Mouse (Mus musculus) right cerebral cortex, postnatal 4 days (tissue): ENCODE results near the gene Nemp1.

Source experiments
- DNase-seq: peaks from one replicate; pipeline ENCODE4 v3.0.0-alpha.2; 2022

Nemp1 gene

GRCm38 (mm10) chr10:127666501-127667268 is at the start of gene Nemp1:
Nemp1 (plus strand) TSS chr10:127666901.
- peak; percentile 58 for DNase-seq

- DNase-seq: no peak
Observed at GRCm38 (mm10) chr10:127617294-127617693, 49.4 kb upstream of the Nemp1 start.

GRCm38 (mm10) chr10:127618173-127618572 is 48.5 kb upstream of the Nemp1 start:
- no peak for DNase-seq

- no peak for DNase-seq
Observed at GRCm38 (mm10) chr10:127619119-127619721, 47.5 kb upstream of the Nemp1 start.

- DNase-seq: peak; percentile 47
Observed at GRCm38 (mm10) chr10:127619941-127620405, 46.7 kb upstream of the Nemp1 start.

GRCm38 (mm10) chr10:127620406-127621190 is 46.1 kb upstream of the Nemp1 start, which contains the start of gene Lrp1:
Lrp1 (minus strand) TSS chr10:127621148.
- peak; percentile 63 for DNase-seq

GRCm38 (mm10) chr10:127621191-127622056 is 45.3 kb upstream of the Nemp1 start:
- peak; percentile 98 for DNase-seq

GRCm38 (mm10) chr10:127622057-127622392 is 44.7 kb upstream of the Nemp1 start:
- peak; percentile 29 for DNase-seq

- DNase-seq: no peak
Observed at GRCm38 (mm10) chr10:127622661-127623060, 44.0 kb upstream of the Nemp1 start.

- DNase-seq: no peak
Observed at GRCm38 (mm10) chr10:127623439-127624216, 43.1 kb upstream of the Nemp1 start.

- no peak for DNase-seq
Observed at GRCm38 (mm10) chr10:127626433-127626832, 40.3 kb upstream of the Nemp1 start.

GRCm38 (mm10) chr10:127631261-127632214 is 35.2 kb upstream of the Nemp1 start:
- DNase-seq: no peak

GRCm38 (mm10) chr10:127632668-127633271 is 33.9 kb upstream of the Nemp1 start:
- DNase-seq: no peak

- DNase-seq: no peak
Observed at GRCm38 (mm10) chr10:127640421-127640820, 26.3 kb upstream of the Nemp1 start.

GRCm38 (mm10) chr10:127641861-127642771 is 24.6 kb upstream of the Nemp1 start:
- DNase-seq: peak; percentile 93

GRCm38 (mm10) chr10:127642772-127643552 is 23.7 kb upstream of the Nemp1 start, which contains the start of gene Stat6:
Stat6 (plus strand) TSS chr10:127642986.
- DNase-seq: peak; percentile 26

GRCm38 (mm10) chr10:127643553-127644238 is 23.0 kb upstream of the Nemp1 start:
- DNase-seq: peak; percentile 16
